Mouse (Mus musculus) 3134 (cell line): Measurements from ENCODE around the gene Prg2.

ENCODE experiments used
- DNase-seq: peaks from one replicate; pipeline ENCODE4 v3.0.0-alpha.2; 2011; ENCODE audit warnings: low spot score; ENCODE audit not compliant: insufficient read length; ENCODE audit errors: extremely low read depth

The Prg2 gene

GRCm38 (mm10) chr2:84980188-84980587 lies at the start of gene Prg2:
Gene Prg2, plus strand, starts transcription at chr2:84980461.
- no peak for DNase-seq

- no peak for DNase-seq
These were observed 46.1 kb upstream of the Prg2 start for GRCm38 (mm10) chr2:84933992-84934648.

- no peak for DNase-seq
These were observed 45.6 kb upstream of the Prg2 start for GRCm38 (mm10) chr2:84934649-84935007.

GRCm38 (mm10) chr2:84935065-84935464 lies 45.2 kb upstream of the Prg2 start:
- no peak for DNase-seq

DNA sequence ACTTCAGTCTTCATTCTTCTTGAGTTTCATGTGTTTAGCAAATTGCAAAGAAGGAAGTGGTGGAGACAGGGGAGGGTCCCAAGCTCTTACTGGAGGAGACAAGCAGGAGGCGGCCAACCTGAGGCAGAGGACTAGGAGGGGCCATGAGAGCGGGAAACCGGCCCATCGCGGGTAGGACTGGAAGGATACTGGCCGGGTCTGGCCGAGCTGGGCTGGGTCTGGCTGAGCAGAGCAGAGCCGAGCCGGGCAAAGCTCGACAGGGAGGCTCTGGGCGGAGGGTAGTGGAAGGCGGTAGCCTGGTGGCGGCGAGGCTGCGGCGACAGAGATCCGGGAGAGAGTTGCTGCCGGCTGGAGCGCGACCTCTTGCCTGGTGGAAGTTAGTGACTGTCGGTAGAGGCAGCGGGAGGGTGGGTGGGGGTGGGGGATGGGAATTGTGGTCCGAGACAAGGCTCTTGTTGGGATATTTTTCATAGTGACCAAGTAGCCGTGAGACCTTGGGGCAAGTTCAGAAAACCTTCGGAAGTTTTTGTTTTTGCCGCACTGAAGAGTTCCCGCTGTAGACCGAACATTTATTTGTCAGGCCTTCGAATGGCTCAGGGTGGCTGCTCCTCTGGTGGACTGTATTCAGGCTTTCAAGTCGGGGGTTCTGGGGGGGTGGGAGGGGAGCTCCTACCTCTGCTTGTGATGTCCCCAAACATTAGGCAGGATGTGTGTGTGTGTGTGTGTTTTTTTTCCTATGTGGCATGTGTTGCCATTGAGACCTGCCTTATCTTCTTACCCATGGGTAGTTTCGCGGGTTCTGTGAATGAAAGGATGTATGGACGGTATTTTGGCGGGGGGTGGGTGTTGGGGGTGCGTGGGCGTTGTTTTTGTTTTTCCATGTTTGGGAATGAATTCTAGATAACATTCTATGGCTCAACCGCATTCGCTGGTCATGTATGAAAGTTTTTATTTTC lies 43.5 kb upstream of the Prg2 start, which contains the start of gene Slc43a3:
Slc43a3 (plus strand) TSS at position 106 of the 956 bp plus-strand sequence.
- DNase-seq: no peak

DNA sequence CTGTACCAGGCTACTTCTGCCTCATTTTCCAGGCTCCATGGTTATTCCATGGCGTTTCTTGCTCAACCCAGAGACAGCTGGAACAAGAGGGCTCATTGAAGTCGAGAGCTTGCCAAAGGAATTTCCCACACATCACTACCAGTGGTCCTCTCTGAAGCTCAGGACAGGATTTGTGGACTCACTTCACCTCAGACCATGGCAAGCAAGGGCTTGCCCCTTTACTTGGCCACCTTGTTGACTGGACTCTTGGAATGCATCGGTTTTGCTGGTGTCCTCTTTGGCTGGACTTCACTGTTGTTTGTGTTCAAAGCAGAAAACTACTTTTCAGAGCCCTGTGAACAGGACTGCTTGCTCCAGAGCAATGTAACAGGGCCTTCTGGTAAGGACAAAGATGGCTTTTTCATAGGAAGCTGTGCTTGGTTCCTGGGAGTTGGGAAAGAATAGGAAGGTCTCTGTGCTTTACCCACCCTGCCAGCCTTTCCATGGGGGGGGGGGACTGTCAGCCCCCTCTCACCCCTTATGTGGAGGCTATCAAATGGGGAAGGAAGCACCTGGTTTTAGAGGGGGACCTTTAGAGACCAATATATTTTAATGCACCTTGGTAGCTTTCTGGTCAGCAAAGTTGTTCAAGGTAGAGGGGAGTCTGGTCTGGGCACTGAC lies 42.6 kb upstream of the Prg2 start:
- no peak for DNase-seq

DNA sequence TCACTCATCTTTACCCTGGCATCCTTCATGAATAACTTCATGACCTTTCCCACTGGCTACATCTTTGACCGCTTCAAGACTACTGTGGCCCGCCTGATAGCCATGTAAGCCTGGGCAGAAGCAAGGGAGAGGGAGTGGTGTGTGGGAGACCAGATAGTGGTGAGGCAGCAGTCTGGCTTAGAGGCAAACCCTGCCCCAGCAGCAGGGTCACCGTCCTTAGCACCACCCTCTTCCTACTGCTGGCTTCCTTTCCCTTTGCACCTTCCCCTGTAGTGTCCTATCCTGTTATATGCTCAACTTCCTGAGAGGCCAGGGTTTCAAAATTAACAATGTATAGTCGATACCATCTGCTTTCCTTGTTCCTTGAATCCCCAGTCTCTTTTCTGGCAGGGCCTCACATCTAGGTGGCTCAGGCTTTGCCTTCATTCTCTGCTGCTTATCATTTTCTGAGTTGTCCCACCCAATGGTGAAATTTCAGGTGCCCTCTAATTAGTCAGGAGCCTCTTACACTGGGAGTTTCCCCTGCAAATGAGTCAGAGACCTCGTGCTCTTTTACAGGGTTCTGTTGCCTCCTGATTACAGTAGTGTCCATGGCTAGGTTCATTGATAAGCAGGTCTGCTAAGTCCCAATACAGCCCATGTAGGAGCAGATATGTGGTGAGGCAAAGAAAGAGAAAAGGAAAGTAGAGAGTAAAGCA lies 41.9 kb upstream of the Prg2 start:
- DNase-seq: no peak

DNA sequence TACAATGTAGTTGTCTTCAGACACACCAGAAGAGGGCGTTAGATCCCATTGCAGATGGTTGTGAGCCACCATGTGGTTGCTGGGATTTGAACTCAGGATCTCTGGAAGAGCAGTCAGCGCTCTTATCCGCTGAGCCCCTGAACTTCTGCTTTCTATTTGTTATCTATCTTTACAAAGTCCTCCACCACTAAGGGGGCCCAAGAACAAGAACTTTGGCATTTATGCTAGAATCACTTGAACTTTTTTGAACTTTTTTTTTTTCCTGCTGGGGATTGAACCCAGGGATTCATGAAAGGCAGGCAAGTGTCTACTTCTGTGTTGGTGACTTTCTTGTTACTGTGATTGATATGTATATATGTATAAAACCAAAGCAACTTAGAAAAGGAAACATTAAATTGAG lies 41.0 kb upstream of the Prg2 start:
- no peak for DNase-seq

GRCm38 (mm10) chr2:84939711-84940110 lies 40.5 kb upstream of the Prg2 start:
- DNase-seq: no peak

GRCm38 (mm10) chr2:84941332-84941731 lies 38.9 kb upstream of the Prg2 start:
- DNase-seq: no peak

DNA sequence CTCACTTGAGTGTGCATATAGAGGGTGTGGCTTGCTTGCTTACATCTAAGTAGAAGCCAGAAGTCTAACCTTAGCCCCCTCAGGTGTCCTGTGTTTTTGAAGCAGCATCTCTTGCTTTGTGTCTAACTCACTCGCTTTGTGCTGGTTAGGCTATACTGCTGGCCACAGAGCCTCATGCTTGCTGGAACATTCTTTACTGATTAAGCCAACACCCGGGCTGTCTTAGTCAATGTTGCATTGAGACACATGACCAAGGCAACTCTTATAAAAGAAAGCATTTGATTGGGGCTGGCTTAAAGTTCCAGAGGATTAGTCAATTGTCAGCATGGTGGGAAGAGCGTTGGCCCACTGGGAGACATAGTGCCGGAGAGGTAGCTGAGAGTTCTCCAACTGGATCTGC lies 38.5 kb upstream of the Prg2 start:
- DNase-seq: no peak

- DNase-seq: no peak
These were observed 33.0 kb upstream of the Prg2 start for GRCm38 (mm10) chr2:84947154-84947771.

- DNase-seq: no peak
These were observed 32.0 kb upstream of the Prg2 start for GRCm38 (mm10) chr2:84948252-84948651.

GRCm38 (mm10) chr2:84948721-84949120 lies 31.5 kb upstream of the Prg2 start:
- no peak for DNase-seq

DNA sequence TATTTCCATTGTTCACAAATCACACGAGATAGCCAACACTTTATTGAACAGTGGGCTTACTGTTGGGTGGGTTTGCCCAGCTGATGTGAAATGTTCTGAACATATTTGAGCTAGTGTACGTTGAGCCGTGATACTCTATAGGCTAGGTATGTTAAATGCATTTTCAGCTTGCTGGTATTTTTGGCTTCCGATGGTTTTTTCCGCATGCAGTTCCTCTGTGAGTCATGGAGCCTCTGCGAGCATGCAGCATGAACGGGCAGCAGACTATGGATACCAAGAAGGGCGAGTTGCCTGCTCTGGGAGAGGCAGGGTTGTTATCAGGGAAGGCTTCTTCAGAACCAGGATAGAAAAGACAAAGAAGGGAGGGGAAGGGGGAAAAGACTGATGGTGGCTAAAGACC lies 29.2 kb upstream of the Prg2 start:
- DNase-seq: peak; percentile 9

DNA sequence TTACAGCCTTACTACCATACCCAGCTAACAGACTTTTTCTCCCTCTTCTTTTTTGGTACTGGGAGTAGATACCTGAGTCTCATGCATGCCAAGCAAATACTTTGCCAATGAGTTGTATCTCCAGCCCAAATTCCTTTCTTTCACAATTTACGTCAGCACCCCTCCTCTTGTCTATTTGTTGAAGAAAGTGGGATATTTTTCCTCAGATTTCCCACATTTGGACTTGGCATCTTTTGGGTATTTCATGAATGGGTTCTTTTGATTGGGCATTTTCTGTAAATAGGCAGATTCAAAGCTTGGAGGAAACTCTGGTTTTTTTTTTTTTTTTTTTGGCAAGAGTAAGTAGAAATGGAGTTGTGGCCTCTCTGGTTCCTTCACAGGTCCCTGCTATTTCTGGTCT lies 28.0 kb upstream of the Prg2 start:
- peak; percentile 16 for DNase-seq

- DNase-seq: no peak
These were observed 27.6 kb upstream of the Prg2 start for GRCm38 (mm10) chr2:84952693-84953092.

DNA sequence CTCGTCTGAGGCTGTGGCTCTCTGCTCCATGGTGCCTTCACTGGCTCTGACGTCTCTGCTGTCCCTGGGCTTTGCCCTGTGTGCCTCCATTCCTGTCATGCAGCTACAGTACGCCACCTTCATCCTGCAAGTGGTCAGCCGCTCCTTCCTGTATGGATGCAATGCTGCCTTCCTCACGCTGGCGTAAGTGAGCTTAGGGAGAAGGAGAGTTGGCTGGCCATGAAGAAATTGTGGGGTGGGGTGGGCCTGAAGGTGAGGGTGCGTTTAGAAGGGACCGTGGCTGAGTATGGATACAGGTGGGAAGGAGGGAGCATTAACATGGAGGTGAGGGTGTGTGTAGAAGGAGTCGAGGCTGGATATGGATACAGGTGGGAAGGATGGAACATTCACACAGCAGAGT lies 24.8 kb upstream of the Prg2 start:
- DNase-seq: no peak

- DNase-seq: peak; percentile 32
These were observed 24.0 kb upstream of the Prg2 start for GRCm38 (mm10) chr2:84956274-84956673.

DNA sequence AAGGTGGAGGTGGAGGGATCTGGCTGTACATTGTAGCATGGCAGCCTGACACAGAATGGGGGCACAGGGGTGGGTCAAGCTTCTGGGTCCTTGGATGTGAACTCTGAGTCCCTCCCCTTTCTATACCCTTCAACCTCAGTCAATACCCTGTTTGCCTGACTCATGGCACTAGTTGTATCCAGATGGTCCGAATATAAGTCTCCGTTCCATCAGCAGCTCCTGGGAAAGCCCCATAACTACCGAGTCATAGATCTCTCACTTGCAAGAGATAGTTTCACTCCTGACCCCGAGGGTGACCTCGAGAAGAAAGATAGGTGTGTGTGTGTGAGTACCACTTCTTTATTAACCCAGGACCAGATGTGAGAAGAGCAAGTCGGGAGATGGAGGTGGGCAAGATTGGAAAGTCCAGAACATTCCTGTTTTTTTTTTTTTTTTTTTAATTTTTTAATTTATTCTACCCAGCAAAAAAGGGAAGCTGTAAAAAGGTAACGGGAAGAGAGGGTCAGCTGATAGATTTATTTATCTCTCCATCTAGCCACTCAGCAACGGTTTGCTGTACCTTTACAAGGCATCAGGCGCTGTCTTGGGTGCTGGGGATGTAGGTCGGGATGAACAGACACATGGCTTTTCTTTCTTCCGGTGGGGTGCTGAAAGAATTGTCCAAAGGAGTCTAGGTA lies 21.5 kb upstream of the Prg2 start:
- no peak for DNase-seq
